Mouse (Mus musculus) limb, embryonic 11.5 days (tissue): ENCODE measurements around the gene Terb1. TPM values are rescaled to one million over a fixed set of nuclear protein-coding genes. Genes with fewer than 3 reads are reported as not detected.

Source experiments
- ATAC-seq: fragments of 200-750 bp; cut with Nextera tagmentation; 2 replicates; pipeline ENCODE4 v1.8.0; 2017; ENCODE audit warnings: low read depth; ENCODE audit not compliant: insufficient number of reproducible peaks, low FRiP score, low TSS enrichment
- DNase-seq: peaks from one replicate; pipeline ENCODE4 v3.0.0-alpha.2; 2015; ENCODE audit warnings: low spot score
- H3K27ac ChIP-seq: fragments of 300-500 bp; sonication (generic); replicated peaks from 2 replicates; pipeline ENCODE4 v1.5.1; 2014; ENCODE audit warnings: low read depth, mild to moderate bottlenecking, low read length
- H3K27me3 ChIP-seq: fragments of 300-500 bp; sonication (generic); 2 replicates; pipeline ENCODE4 v1.6.1; 2014; ENCODE audit warnings: mild to moderate bottlenecking, low read length, mixed read lengths; ENCODE audit not compliant: control insufficient read depth, insufficient read depth
- H3K36me3 ChIP-seq: fragments of 300-500 bp; sonication (generic); 2 replicates; pipeline ENCODE4 v1.6.1; 2014; ENCODE audit warnings: mild to moderate bottlenecking, low read length, moderate library complexity, mixed read lengths; ENCODE audit not compliant: control insufficient read depth, insufficient read depth
- H3K4me1 ChIP-seq: fragments of 300-500 bp; sonication (generic); 2 replicates; pipeline ENCODE4 v1.6.1; 2014; ENCODE audit warnings: low read length, mixed read lengths; ENCODE audit not compliant: control insufficient read depth, insufficient read depth
- H3K4me2 ChIP-seq: fragments of 300-500 bp; sonication (generic); 2 replicates; pipeline ENCODE4 v1.6.1; 2014; ENCODE audit warnings: low read depth, mild to moderate bottlenecking, moderate library complexity; ENCODE audit not compliant: severe bottlenecking
- H3K4me3 ChIP-seq: fragments of 300-500 bp; sonication (generic); 2 replicates; pipeline ENCODE4 v1.5.1; 2014; ENCODE audit warnings: low read depth, low read length
- H3K9ac ChIP-seq: fragments of 300-500 bp; sonication (generic); 2 replicates; pipeline ENCODE4 v1.6.1; 2014; ENCODE audit warnings: mild to moderate bottlenecking, low read length
- H3K9me3 ChIP-seq: fragments of 300-500 bp; sonication (generic); 2 replicates; pipeline ENCODE4 v1.6.1; 2016; ENCODE audit warnings: low read length; ENCODE audit not compliant: control insufficient read depth
- WGBS: fragments of 180-500 bp; shearing (Covaris S2); extraction: QIAGEN DNeasy Blood & Tissue Kit; methylation state at CpG from one replicate; pipeline ENCODE4 v1.1.7; 2014; 5-methylcytosine and 5-hydroxymethylcytosine counted together
- polyA plus RNA-seq: library from polyadenylated mRNA; unstranded; fragments of >200 nt; fragmentation: Nextera tagmentation; extraction: Ambion mirVana; gene quantifications from 2 replicates; pipeline ENCODE4 v1.2.1, GENCODE M21; 2014

Gene Terb1
- polyA plus RNA-seq, 1 experiment from 2014 or later = 0.24 TPM

DNA sequence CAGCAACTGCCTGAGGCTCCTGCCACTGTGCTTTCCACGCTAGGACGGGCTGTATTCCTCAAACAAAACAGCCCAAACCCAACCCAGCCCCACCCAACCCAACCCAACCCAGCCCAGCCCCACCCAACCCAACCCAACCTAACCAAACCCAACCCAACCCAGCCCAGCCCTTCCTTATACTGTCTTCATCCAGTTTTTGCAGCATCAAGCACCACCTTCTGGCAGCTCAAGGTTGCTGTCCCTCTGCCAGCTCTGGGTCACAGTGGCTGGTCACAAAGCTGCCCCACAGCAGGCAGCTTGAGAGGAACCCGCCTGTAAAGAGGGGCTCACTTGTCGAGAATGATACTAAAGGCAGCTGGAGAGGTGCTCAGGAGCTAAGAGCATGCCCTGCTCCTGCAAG is 75.4 kb downstream of the Terb1 start:
- Histone ChIP-seq H3K9ac (no peak overlapping the region), H3K4me1 (no peaks in the 10 kb centered on the region), H3K36me3 (peaks cover 58% of the 10 kb centered on the region), H3K9me3 (no peaks in the 10 kb centered on the region), H3K27ac (no peak overlapping the region), H3K27me3 (no peaks in the 10 kb centered on the region), H3K4me2 (no peak overlapping the region), H3K4me3 (no peak overlapping the region)
- ATAC-seq (no peak), DNase-seq (no peak)
- WGBS = 87% methylated on average over 4 of the region's 4 CpGs

DNA sequence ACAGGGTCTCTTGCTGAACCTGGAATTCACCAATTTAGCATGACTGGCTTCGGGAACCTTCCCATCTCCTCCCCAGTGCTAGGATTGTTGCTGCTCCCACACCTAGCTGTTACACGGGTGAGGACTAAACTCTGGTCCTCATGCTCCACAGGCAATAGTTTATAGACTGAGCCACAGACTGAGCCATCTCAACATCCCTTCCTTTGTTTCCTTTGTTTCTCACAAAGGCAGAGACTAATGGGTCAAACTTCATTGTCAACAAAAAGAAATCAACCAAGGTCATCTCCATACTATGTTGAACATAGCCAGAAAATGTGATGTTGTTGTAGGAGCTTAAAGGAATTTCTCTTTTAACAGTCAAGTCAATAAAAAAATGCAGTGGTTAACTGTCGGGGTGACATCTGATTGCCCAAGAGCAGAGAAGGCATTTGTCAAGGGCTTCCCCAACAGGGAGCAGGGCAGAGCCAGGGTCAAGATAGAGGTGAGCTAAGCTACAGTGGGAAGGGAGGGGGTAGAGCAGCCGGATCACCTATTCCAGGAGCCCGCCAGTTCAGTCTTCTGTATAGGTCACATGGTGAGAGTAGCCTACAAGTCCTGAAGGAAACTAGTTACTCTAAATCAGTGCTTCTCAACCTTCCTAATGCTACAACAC is 76.4 kb downstream of the Terb1 start:
- H3K4me3 ChIP-seq = no peak overlapping the region
- no peaks in the 10 kb centered on the region for H3K27me3 ChIP-seq
- H3K9ac ChIP-seq = no peak overlapping the region
- H3K4me2 ChIP-seq = no peak overlapping the region
- H3K4me1 ChIP-seq = no peaks in the 10 kb centered on the region
- H3K9me3 ChIP-seq = no peaks in the 10 kb centered on the region
- WGBS = 94% methylated on average over 5 of the region's 5 CpGs
- DNase-seq (no peak), ATAC-seq (no peak)
- H3K27ac ChIP-seq = no peak overlapping the region
- H3K36me3 ChIP-seq = peaks cover 55% of the 10 kb centered on the region

DNA sequence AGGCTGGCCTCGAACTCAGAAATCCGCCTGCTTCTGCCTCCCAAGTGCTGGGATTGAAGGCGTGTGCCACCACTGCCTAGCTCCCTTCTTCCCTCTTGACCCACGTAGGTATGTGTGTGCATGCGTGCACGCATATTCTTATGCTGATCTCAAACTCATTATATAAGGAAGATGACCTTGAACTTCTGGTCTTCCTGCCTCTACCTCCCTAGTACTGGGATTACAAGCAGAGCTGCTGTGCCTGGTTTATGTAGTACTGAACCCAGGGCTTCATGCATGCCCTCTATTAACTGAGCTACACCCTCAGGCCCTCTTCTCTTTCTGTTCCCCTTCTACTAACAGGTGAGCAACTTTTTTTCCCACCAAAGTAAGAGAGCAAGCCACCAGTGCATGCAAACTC is 77.1 kb downstream of the Terb1 start:
- H3K36me3 ChIP-seq = peaks cover 55% of the 10 kb centered on the region
- H3K9ac ChIP-seq = no peak overlapping the region
- no peaks in the 10 kb centered on the region for H3K4me1 ChIP-seq
- no peaks in the 10 kb centered on the region for H3K27me3 ChIP-seq
- no peak overlapping the region for H3K27ac ChIP-seq
- DNase-seq = no peak
- WGBS = 97% methylated on average over 6 of the region's 6 CpGs
- ATAC-seq = no peak
- H3K9me3 ChIP-seq = no peaks in the 10 kb centered on the region
- H3K4me2 ChIP-seq = no peak overlapping the region
- H3K4me3 ChIP-seq = no peak overlapping the region

DNA sequence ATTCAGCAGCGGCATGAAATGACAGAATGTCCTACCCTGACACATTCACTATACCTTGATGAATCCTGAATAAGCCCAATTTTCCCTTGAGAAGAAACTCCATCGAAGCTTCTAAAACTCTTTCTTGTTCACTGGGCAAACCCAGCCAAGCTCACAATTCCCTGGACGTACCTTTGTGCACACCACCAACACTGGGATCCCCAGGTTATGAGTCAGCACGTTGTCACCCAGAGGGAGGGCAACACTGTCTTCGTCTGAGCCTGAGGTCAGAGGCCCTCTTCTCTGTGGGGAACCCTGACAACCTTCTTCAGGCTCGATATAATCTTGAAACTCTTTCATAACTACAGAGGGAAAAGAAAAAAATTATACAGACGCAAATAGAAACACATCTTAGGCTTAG is 79.5 kb downstream of the Terb1 start:
- no peaks in the 10 kb centered on the region for H3K9me3 ChIP-seq
- DNase-seq (no peak), ATAC-seq (no peak)
- H3K4me3 ChIP-seq = no peak overlapping the region
- H3K36me3 ChIP-seq = peaks cover 45% of the 10 kb centered on the region
- no peak overlapping the region for H3K4me2 ChIP-seq
- H3K27ac ChIP-seq = no peak overlapping the region
- WGBS = 91% methylated on average over 7 of the region's 7 CpGs
- no peaks in the 10 kb centered on the region for H3K27me3 ChIP-seq
- H3K4me1 ChIP-seq = no peaks in the 10 kb centered on the region
- H3K9ac ChIP-seq = no peak overlapping the region

- DNase-seq (no peak), ATAC-seq (no peak)
- Histone ChIP-seq H3K4me3 (no peak overlapping the region), H3K9me3 (no peaks in the 10 kb centered on the region), H3K27ac (no peak overlapping the region), H3K4me1 (no peaks in the 10 kb centered on the region), H3K36me3 (peaks cover 35% of the 10 kb centered on the region), H3K9ac (no peak overlapping the region), H3K4me2 (no peak overlapping the region), H3K27me3 (no peaks in the 10 kb centered on the region)
- 94% methylated on average over 13 of the region's 13 CpGs for WGBS
Measured at GRCm38 (mm10) chr8:104427703-104428102, 82.0 kb downstream of the Terb1 start.

GRCm38 (mm10) chr8:104422313-104422712 is 87.4 kb downstream of the Terb1 start:
- Histone ChIP-seq H3K27ac (no peak overlapping the region), H3K27me3 (no peaks in the 10 kb centered on the region), H3K4me1 (no peaks in the 10 kb centered on the region), H3K4me3 (no peak overlapping the region), H3K9me3 (no peaks in the 10 kb centered on the region), H3K4me2 (no peak overlapping the region), H3K36me3 (peaks cover 36% of the 10 kb centered on the region), H3K9ac (no peak overlapping the region)
- WGBS = 94% methylated on average over 6 of the region's 6 CpGs
- ATAC-seq (no peak), DNase-seq (no peak)

DNA sequence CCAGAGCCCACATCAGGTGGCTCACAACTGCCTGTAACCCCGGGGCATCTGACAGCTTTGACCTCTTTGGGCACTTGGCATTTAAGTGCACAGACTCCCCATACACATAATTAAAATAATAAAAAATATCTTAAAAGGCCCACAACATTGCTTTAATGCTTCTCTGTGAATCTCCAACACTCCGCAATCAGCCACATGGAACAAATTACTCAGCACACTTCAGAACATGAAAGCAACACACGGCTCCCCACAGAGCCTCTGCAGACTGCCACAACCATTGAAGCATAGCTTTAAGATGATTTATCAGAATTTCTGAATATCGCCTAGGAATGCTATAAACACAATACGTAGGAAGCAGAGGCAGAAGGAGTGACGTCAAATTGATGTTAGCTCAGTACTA is 93.7 kb downstream of the Terb1 start:
- no peak overlapping the region for H3K9ac ChIP-seq
- H3K27ac ChIP-seq = no peak overlapping the region
- no peak overlapping the region for H3K4me2 ChIP-seq
- H3K27me3 ChIP-seq = no peaks in the 10 kb centered on the region
- 79% methylated on average over 6 of the region's 6 CpGs for WGBS
- DNase-seq (no peak), ATAC-seq (no peak)
- H3K9me3 ChIP-seq = no peaks in the 10 kb centered on the region
- H3K4me1 ChIP-seq = no peaks in the 10 kb centered on the region
- peaks cover 18% of the 10 kb centered on the region for H3K36me3 ChIP-seq
- H3K4me3 ChIP-seq = no peak overlapping the region

GRCm38 (mm10) chr8:104414204-104414603 is 95.5 kb downstream of the Terb1 start:
- Histone ChIP-seq H3K36me3 (peaks cover 9% of the 10 kb centered on the region), H3K9me3 (no peaks in the 10 kb centered on the region), H3K4me2 (no peak overlapping the region), H3K4me1 (no peaks in the 10 kb centered on the region), H3K4me3 (no peak overlapping the region), H3K9ac (no peak overlapping the region), H3K27me3 (no peaks in the 10 kb centered on the region), H3K27ac (no peak overlapping the region)
- no peak for DNase-seq
- WGBS = 60% methylated on average over 3 of the region's 3 CpGs
- ATAC-seq = no peak

- WGBS = 90% methylated on average over 4 of the region's 4 CpGs
- ATAC-seq = no peak
Measured at GRCm38 (mm10) chr8:104413770-104414169, 95.9 kb downstream of the Terb1 start.

More at GRCm38 (mm10) chr8:104413770-104414169, 95.9 kb downstream of the Terb1 start:
- H3K36me3 ChIP-seq = peaks cover 8% of the 10 kb centered on the region
- no peak overlapping the region for H3K4me2 ChIP-seq
- DNase-seq = no peak
- no peaks in the 10 kb centered on the region for H3K4me1 ChIP-seq
- H3K9ac ChIP-seq = no peak overlapping the region
- H3K9me3 ChIP-seq = no peaks in the 10 kb centered on the region
- no peak overlapping the region for H3K27ac ChIP-seq
- no peak overlapping the region for H3K4me3 ChIP-seq
- H3K27me3 ChIP-seq = no peaks in the 10 kb centered on the region
